In genomic region chrX:153932586-153932985, GRCm38 (mm10) we compare ENCODE assay signal across 12 mouse cellular contexts.
A peak's percentile ranks its signal among the peaks of the same experiment; 100 is the strongest.
DNase-seq lines count a peak whose midpoint lies in the region; ATAC-seq and TF ChIP-seq lines count a peak whose summit lies in the region.
"Had no signal": no experiment of that assay in that cellular context is flagged by ENCODE, and none has a peak within 500 bp of the region (broad histone marks: within the 10 kb centered on the region; RNA-seq: fewer than 3 reads in every experiment).

No protein-coding gene starts in this region.

- H3K27me3 ChIP-seq in forebrain, embryonic 14.5 days (replicated peaks; ENCODE audit: control insufficient read depth, insufficient read depth, low read length): no peaks in the 10 kb centered on the region
- no peaks in the 10 kb centered on the region for H3K27me3 ChIP-seq in forebrain, embryonic 15.5 days
- no peaks in the 10 kb centered on the region for H3K27me3 ChIP-seq in lung, embryonic 14.5 days (ENCODE audit: insufficient read depth, low read length)
- no peaks in the 10 kb centered on the region for H3K27me3 ChIP-seq in neural tube, embryonic 15.5 days (replicated peaks)
- H3K27me3 ChIP-seq: heart, embryonic 15.5 days; liver, embryonic 13.5 days had no signal

- no peak overlapping the region for H3K4me3 ChIP-seq in forebrain, embryonic 14.5 days (ENCODE audit: low read depth, low read length)
- H3K4me3 ChIP-seq in forebrain, embryonic 15.5 days: no peak overlapping the region
- H3K4me3 ChIP-seq in lung, embryonic 14.5 days (ENCODE audit: low read depth, low read length): no peak overlapping the region
- H3K4me3 ChIP-seq in neural tube, embryonic 15.5 days (replicated peaks): no peak overlapping the region
- H3K4me3 ChIP-seq: heart, embryonic 15.5 days; liver, embryonic 13.5 days had no signal

- no peak overlapping the region for H3K4me2 ChIP-seq in forebrain, embryonic 14.5 days (ENCODE audit: low read length)
- H3K4me2 ChIP-seq in forebrain, embryonic 15.5 days (replicated peaks): no peak overlapping the region
- no peak overlapping the region for H3K4me2 ChIP-seq in lung, embryonic 14.5 days
- no peak overlapping the region for H3K4me2 ChIP-seq in neural tube, embryonic 15.5 days
- H3K4me2 ChIP-seq: heart, embryonic 15.5 days; liver, embryonic 13.5 days had no signal

- H3K9ac ChIP-seq in forebrain, embryonic 14.5 days (ENCODE audit: low read length): no peak overlapping the region
- no peak overlapping the region for H3K9ac ChIP-seq in forebrain, embryonic 15.5 days (replicated peaks)
- H3K9ac ChIP-seq in lung, embryonic 14.5 days: no peak overlapping the region
- H3K9ac ChIP-seq in neural tube, embryonic 15.5 days (replicated peaks): no peak overlapping the region
- H3K9ac ChIP-seq: heart, embryonic 15.5 days; liver, embryonic 13.5 days had no signal

- TF ChIP-seq CTCF in lung, embryonic 14.5 days (IDR thresholded peaks at IDR 0.05; ENCODE audit: low read depth): peak; percentile 26

- H3K4me1 ChIP-seq in forebrain, embryonic 14.5 days (ENCODE audit: control insufficient read depth, insufficient read depth, low read length): no peaks in the 10 kb centered on the region
- no peaks in the 10 kb centered on the region for H3K4me1 ChIP-seq in forebrain, embryonic 15.5 days
- H3K4me1 ChIP-seq in lung, embryonic 14.5 days (ENCODE audit: insufficient read depth): no peaks in the 10 kb centered on the region
- H3K4me1 ChIP-seq in neural tube, embryonic 15.5 days: no peaks in the 10 kb centered on the region
- H3K4me1 ChIP-seq: heart, embryonic 15.5 days; liver, embryonic 13.5 days had no signal

- WGBS in forebrain, embryonic 14.5 days: 76% methylated on average over 2 of the region's 2 CpGs
- 88% methylated on average over 2 of the region's 2 CpGs for WGBS in forebrain, embryonic 15.5 days
- 49% methylated on average over 2 of the region's 2 CpGs for WGBS in lung, embryonic 14.5 days
- WGBS in neural tube, embryonic 15.5 days: 73% methylated on average over 2 of the region's 2 CpGs

- H3K9me3 ChIP-seq in forebrain, embryonic 14.5 days (replicated peaks; ENCODE audit: control insufficient read depth, low read length): no peaks in the 10 kb centered on the region
- H3K9me3 ChIP-seq in forebrain, embryonic 15.5 days: no peaks in the 10 kb centered on the region
- no peaks in the 10 kb centered on the region for H3K9me3 ChIP-seq in lung, embryonic 14.5 days (ENCODE audit: low read depth, low read length)
- H3K9me3 ChIP-seq in neural tube, embryonic 15.5 days (replicated peaks): no peaks in the 10 kb centered on the region
- H3K9me3 ChIP-seq: heart, embryonic 15.5 days; liver, embryonic 13.5 days had no signal

- no peak overlapping the region for H3K27ac ChIP-seq in forebrain, embryonic 14.5 days (ENCODE audit: low read depth, low read length)
- H3K27ac ChIP-seq in forebrain, embryonic 15.5 days (replicated peaks): no peak overlapping the region
- H3K27ac ChIP-seq in lung, embryonic 14.5 days (ENCODE audit: low read depth): no peak overlapping the region
- H3K27ac ChIP-seq in neural tube, embryonic 15.5 days (replicated peaks): no peak overlapping the region
- H3K27ac ChIP-seq: heart, embryonic 15.5 days; liver, embryonic 13.5 days had no signal

- DNase-seq in forebrain, embryonic 14.5 days (ENCODE audit: low spot score): peak; percentile 0
- DNase-seq in lung, embryonic 14.5 days: no peak
- no peak for DNase-seq in lung, postnatal 14 days
- peak; percentile 49 for DNase-seq in induced T-regulatory cell, adult 2 months (ENCODE audit: low read depth)
- peak; percentile 70 for DNase-seq in thymus, postnatal 0 days (ENCODE audit: low spot score)
- no peak for DNase-seq in cerebellum, adult 8-10 months
- DNase-seq: adrenal gland, adult 2 months; cerebellum, adult 9-11 months; liver, embryonic 13.5 days had no signal

- H3K36me3 ChIP-seq in forebrain, embryonic 14.5 days (ENCODE audit: control insufficient read depth, insufficient read depth, low read length): no peaks in the 10 kb centered on the region
- H3K36me3 ChIP-seq in forebrain, embryonic 15.5 days: no peaks in the 10 kb centered on the region
- no peaks in the 10 kb centered on the region for H3K36me3 ChIP-seq in lung, embryonic 14.5 days (ENCODE audit: insufficient read depth)
- H3K36me3 ChIP-seq in neural tube, embryonic 15.5 days: no peaks in the 10 kb centered on the region
- H3K36me3 ChIP-seq: heart, embryonic 15.5 days; liver, embryonic 13.5 days had no signal

- ATAC-seq in forebrain, embryonic 14.5 days: no peak
- ATAC-seq in forebrain, embryonic 15.5 days (replicated peaks): no peak
- ATAC-seq in lung, embryonic 14.5 days (ENCODE audit: insufficient read depth): no peak
- no peak for ATAC-seq in neural tube, embryonic 15.5 days (ENCODE audit: low FRiP score)

Comparison
In these comparisons a context has a peak if more than half of its experiments do, and no peak if none do; other contexts are left out.
1. DNase-seq: peak in forebrain, embryonic 14.5 days (single experiment), induced T-regulatory cell, adult 2 months (single experiment) and thymus, postnatal 0 days (single experiment); none in lung, embryonic 14.5 days (single experiment), lung, postnatal 14 days (single experiment) and cerebellum, adult 8-10 months (single experiment).